Mouse (Mus musculus) testis, postnatal 14 days (tissue): ENCODE measurements around the gene Ppp1r12a.

Source experiments
- DNase-seq: peaks from one replicate; pipeline ENCODE4 v3.0.0; 2021; ENCODE audit warnings: low spot score

Ppp1r12a gene

DNA sequence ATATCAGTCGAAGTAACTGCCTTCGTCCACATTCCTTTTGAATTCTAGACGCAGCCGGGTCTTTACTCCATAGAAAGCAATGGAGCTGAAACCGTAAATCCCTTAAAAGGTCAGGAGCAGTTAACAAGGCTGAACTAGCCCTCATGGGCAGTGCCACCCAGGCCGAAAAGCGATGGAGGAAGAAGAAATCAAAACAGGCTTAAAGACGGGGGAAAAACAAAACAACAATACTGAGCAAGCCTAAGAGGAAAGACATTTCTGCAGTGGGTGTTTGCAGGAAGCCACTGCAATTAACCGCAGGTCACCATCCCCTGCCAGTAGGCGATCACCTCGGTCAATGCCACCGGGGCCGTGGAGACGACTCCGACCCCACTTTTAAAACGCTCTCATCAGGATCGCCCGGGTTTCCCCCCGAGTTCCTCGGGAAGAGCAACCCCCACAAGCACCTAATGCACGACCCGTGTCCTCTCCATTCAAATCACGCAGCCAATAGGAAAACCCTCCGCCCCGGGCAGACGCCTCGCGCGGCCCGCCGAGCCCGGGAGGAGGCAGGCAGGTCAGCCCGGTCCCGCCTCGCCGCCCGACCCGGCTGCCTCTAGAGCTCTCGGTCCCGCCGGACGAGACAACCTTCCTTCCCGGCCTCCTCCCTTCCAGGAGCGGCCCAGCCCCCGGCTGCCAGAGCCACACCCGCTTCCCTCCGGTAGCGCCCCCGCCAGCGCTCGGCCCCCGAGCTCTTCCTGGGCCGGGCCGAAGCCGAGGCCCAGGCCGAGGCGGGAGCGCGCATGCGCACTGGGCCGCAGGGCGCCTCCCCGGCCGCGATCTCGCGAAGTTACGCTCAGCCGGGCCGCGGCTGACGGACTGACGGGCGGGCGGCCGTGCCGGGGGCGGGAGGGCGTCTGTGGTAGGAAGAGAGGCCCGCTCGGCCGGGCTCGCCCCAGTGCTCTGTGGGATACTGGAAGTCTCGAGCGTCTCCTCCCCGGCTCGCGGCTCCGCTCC is at the start of gene Ppp1r12a:
Ppp1r12a (plus strand) TSS at position 933 of the 996 bp plus-strand sequence.
- peak; percentile 96 for DNase-seq

DNA sequence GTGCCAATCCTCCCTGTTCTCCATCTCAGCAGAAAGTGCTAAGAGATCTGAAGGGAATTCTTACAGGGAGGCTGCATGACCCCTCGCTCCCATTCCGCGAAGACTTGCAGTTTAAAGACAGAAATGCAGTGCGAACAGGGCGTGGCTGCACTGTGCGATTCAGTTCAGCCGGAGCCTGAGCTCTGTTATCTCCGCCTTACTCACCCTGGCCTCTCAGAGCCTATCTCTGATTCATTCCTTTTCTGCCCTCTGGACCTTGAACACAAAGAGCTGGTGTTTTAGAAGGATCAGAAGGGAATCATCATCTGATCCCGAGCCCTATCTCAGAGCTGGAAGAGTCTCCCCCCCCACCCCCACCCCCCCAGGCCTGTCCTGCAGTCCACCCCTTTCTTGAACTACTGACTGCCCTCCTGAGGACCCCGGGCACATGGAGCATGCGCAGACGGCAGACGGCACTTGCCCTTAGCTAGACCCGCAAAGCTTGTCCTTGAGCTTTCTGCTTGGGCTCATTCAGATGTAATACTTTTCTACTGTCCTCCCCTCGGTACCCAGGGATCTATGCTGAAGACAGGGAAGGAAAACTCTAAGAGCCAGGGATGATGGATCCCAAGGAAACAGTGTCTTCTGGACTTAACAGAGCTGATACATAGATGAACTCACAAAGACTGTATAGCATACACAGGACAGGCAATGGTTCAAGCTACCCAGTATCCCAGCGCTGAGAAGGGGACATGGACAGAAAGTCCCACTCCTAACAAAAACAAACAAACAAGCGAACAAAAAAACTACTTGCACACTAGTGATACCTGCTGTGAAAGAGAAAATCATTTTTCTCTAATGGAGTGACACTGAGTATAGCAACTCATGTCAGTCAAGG is 48.4 kb upstream of the Ppp1r12a start:
- peak; percentile 68 for DNase-seq

DNA sequence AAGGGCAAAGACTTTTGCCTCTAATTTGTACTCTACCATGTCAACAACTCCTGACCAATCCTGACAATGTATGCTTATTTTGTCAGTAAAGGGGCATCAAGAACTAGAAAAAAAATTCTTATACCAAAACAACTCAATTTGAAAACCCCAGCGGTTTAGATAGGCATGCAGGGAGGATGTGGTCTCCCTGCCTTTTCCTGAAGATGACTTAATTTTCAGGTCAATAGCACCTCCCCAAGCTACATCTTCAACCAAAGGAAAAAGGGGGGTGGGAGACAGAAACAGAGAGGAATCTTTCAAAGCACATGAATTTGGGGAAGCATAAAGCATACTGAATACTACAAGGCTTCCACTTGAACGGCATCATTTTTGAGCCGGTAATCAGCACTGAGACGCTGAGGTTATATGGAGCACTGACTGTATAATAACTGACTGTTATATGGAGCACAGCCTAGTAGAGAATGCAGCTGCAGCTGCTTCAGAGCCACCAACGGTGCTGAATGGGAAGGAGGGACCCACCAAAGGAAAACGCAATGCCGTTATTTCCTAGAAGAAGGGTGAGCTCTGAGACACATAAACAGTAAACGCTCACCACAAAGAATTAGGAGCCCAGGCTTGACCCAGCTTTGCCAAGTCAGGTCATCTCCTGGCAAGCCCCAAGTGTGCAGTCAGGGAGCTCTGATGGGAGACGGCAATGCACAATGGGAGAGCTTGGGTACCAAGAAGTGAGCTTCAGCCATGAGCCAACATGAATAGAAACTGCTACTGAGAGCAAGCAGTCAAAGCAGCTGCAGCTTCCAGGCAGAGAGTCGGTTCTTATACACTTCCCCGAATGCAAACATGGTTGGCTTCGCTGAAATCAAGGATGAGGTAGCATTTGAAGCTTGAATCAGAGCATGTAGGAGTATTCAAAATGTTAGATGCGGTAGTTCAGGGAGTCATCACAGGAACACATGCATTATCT is 43.5 kb upstream of the Ppp1r12a start:
- DNase-seq: no peak

DNA sequence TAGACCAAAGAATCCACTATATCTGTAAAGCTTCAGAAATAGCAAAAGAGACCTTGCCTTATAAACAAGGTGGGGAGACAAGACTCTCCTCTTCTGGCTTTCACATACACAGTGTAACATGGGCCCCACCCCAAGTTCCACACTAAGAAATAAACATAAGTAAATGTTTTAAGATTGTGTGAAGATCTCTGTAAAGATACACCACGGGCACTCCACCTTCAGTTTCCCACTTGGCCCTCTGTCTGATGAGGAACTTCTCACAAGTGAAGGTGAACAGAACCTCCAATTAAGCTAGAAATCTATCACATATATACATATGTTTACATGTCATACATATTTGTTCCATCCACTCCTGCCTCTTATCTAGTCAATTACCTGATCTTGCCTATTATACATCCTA is 42.6 kb upstream of the Ppp1r12a start:
- DNase-seq: no peak

DNA sequence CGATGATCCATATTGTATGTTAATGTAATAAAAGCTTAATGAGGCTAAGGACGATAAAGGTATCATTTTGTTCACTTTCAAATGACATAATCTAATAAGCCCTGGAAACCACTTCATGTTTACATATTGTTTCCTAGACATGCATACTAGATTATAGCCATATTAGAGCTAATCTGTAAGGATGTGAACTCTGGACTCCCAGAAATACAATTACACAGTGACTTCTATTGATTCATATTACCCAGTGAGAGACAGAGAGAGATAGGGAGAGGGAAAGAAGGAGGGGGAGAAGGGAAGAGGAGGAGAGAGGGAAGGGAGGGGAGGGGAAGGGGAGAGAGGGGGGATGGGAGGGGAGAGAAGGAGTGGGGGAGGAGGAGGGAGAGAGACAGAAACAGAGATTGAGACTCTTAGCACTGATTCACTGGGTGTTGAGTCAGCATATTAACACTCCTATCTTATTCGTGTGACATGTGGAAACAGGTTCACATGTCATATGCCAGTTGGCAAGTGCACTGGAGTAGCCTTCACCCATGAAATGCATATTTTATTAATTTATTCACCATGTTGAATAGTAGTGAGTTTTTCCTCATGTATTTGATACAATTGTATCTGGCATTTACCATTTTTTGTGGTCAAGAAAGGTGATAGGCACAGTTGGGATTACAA is 36.9 kb upstream of the Ppp1r12a start:
- DNase-seq: no peak

DNA sequence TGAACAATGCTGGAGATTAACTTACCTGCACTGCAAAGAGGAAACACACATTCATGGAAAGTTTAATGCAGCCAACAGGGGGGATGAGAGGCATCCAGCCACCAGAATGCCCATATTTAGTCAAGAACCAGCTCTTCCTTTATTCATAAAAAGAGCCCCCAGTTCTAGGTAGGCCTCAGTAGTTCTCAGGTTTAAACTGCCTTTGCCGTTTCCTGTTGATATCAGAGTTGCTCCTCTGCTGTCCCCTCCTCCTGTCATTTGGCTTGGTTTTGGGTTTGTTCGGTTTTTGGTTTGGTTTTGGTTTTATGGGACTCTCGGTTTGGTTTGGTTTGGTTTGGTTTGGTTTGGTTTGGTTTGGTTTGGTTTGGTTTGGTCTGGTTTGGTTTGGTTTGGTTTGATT is 32.8 kb upstream of the Ppp1r12a start:
- DNase-seq: no peak

DNA sequence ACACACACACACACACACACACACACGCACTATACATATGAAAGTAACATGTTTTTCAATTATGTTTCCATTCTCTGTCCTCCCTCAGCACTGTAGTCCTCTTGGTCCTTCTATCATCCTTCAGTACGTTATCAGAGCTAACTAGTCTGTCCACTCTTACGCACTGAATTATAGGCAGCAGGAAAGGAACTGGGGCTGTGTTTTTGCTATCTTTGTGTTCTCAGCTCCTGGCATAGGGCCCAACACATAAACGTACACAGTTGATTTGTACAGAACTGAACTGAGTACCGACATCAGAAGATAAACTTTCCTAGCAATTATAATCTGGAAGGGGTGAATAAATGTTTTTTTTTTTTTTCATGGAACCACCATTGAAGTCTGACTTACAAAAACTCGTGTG is 30.1 kb upstream of the Ppp1r12a start:
- no peak for DNase-seq

DNA sequence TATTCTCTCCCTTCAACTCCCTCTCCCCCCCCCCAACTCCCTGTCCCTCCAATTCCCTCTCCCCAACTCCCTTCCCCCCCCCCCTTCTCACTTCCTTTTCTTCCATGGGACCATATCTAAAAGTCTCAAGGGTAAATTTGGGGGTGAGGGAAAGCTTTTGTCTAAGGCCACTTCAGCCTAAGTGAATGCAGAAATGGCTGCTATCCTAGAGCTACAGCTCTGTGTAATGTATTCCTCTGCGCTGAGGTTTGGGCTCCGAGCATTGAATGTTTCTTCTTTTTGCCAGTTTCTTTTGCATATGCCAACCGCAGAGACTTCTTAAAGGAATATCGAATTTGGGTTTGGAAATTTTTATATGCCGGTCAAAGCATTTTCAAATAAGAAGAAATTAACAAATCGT is 28.7 kb upstream of the Ppp1r12a start:
- no peak for DNase-seq

DNA sequence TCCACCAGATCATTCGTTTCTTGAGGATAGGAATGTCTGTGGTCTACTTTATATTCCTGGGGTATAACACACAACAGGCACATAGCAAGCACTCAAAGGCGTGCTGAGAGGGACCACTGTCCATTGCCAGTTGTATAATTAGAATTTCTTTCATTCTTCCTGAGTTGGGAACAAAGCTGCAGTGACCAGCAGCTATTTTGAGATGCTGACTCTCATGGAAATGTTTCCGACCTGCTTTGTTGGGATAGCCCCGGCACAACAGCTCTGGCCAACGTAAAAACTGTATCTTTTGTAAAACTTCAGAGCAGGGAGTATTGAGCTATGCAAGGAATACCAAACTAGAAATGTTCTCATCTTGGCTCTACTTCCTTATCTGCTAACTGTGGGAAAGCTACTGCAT is 28.2 kb upstream of the Ppp1r12a start:
- no peak for DNase-seq

DNA sequence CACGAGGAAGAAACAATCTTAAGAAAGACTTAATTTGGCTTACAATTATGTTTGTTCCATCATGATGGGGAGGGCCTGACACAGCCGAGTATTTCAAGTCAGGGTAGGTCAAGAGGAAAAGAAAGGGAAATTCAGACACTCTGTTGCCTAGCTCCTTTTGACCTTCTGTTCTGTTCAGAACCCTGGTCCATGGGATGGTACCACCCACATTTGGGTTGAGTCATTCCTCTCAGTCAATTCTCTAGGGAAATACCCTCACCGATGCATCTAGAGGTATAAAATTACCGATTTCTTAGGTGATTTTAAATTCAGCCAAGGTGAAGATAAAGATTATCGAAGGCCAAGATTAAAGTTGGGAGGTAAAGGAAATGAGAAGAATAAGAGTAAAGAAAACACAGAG is 23.6 kb upstream of the Ppp1r12a start:
- no peak for DNase-seq

DNA sequence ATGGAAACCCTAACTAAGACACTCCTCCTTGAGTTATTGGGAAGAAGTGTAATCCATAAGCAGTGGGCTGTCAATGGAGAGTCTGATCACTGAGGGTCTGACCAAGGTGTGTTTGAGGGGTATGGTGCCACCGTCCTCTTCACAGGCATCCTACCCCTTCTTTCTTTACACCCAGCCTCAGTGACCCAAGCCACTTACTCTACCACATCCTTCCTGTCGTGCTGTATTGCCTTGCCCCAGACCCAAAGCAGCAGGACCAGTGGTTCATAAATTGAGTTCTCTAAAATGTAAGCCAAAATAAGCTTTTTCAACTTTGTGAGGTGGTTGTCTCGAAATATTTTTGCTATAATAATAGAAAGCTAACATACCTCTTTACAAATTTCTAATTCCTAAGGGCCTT is 22.2 kb upstream of the Ppp1r12a start:
- DNase-seq: no peak

DNA sequence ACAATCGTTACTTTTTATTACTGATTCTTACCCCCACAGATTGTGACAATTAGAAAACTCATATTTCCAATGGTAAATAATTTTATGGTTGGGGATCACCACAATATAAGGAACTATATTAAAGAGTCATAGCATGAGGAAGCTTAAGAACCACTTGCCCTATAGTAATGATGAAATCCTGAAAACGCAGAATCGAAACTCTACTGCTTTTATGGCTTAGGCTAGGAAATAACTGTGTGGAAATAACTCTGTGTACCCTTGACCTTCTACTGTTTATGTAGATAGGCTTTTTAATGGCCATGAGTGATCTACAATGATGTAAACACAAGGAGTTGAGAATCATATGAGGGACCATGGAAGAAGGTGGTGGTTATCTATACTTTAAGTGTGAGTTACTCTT is 21.3 kb upstream of the Ppp1r12a start:
- no peak for DNase-seq

DNA sequence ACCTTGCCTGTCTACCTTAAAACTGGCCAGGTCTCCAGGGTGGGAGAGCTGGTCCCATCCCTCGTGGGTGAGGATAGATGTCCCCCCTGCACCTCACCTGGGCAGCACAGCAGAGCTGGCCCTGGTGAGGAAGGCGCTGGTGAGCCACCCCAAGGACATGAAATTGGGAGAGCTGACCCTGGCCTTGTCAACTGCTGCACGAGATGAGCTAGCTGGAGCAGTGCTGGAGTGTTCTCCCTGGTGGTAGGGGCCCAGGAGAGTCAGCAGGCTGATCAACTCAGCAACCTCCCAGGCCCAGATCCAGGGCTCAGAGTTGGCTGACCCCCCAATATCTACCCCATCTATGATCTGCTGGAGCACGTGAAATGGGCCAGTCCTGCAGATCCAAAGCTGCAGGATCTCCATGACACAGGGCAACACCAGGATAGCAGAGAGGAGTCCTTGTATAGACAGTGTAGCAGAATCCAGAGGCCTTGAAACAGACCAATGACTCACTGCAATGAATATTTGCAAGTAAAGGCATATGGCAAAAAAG is 17.9 kb upstream of the Ppp1r12a start:
- no peak for DNase-seq

DNA sequence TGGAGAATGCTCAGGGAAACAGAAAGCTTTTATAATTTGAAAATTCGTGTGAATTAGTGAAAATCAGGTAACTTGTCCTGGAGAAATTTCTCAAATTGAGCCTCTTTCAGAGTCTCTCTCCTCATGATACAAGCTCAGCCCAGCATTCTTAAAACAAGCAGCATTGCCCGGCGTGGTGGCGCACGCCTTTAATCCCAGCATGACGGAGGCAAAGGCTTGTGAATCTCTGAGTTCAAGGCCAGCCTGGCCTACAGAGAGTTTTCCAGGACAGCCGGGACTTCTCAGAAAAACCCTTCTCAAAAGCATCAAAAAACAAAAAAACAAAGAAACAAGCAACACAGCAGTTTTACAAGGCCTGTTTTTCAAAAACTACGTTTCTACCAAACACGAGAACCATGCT is 16.3 kb upstream of the Ppp1r12a start:
- DNase-seq: no peak

DNA sequence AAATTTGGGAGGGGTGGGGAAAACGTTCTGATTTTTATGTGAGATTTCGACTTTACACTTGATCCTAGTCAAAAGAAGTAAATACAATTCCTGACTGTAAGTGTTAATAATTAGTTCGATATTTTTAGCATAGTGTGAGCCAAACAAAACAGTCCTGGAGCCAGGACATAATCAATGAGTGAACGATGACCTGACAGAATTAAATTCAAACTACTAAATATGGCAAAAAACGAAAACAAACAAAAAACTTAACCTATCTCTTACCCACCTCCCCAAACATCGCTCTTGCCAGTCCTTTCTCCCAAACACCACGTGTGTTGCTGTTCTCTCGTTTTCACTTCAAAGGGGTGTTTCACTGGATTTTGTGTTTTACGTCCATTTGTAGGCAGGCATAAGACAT is 15.0 kb upstream of the Ppp1r12a start:
- DNase-seq: no peak

DNA sequence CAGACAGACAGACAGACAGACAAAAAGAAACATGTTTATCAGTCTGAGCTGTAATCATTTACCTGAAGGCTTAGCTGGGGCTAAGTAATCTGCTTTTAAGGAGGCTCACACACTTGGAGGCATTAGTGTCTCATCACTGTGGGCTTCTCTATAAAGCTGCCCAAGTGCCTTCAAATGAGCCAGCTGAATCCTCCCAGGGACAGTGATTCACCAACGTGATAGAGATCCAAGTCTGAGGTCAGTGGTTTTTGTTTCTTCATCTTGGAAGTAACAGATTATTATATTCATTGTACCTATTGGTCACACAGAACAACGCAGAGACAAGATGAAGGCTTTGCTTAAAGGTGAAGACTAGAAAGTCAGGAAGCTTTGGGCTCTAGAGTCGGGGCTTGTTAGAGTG is 8.7 kb upstream of the Ppp1r12a start:
- no peak for DNase-seq

DNA sequence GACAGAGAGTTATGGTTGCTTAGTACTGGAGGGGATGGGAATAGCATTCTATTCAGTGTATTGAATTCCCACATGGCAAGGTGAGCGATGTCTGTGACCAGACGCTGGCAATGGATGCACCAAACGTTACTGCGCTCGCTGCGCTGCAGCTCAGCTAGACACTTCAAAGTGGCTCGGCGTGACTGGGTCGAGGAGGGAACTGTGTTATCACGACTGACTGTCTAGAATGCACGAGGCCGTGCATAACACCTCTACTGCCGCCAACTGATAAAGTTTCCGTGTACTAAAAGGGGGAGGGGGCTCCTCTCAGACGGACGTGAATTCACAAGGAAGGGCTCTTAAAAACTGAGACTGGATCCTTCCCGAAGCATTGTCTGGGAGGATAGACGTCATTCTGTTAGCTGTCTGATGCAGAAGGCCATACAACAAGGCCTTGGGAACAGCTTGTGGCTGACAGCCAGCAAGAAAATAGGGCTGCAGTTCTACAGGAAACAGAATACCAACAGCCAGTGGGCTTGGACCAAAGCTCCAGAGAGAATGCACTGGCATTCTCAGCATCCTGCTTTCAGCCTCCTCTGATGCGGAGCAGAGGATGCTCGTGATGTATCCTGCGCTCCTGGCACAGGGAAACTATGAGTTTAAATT is 6.8 kb upstream of the Ppp1r12a start:
- DNase-seq: no peak

DNA sequence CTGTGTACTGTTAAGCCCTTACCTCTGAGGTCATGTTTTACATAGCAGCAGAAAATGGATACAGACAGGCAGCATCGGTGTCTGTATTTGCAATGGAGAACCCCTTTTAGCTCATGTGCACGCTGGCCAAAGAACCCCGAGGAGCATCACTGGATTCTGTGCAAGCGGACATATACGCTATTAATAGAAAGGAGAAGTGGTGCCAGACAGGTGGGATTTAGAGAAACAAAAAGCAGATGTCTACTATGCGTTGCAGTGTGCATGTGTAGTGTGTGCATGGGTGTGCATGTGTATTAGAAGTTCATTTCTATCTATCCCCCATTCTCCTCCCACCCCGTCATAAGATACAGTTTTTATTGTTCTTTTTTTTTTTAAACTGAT is 6.3 kb upstream of the Ppp1r12a start:
- no peak for DNase-seq

DNA sequence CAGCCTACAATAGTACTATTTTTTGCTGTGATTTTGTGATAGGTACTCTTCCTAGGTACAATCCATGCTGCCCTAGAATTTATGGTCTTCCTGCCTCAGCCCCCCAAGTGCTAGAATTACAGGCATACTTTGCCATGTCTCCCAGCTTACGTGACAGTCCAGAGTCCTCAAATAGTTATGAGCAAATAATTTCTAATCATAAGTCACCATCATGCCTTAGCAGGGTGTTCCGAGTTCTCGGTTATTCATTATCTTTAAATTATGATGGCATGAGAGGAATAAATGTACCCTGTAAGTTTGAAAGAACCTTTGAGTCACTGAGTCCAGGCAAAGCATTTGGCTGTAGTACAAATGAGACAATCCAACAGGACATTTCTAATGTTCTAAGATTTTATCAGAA is 5.9 kb upstream of the Ppp1r12a start:
- DNase-seq: no peak

DNA sequence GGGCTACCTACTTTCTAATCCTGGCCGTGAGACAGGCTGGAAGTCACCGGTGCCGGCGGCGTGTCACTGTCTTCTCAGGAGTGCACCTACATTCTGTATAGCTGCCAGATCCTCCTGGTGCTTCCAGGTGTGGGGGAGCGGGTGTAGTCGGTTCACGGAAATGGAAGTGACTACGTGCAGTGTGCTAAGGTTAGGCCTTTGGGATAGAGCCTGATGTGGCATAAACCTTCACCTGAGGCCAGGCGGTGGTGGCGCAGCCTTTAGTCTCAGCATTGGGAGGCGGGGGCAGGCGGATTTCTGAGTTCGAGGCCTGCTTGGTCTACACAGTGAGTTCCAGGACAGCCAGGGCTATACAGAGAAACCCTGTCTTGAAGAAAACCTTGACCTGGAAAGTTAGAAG is 3.0 kb upstream of the Ppp1r12a start:
- DNase-seq: no peak
